Mouse (Mus musculus) erythroblast, embryonic 14.5 days (primary cell): ENCODE data around the gene Cyba.

ENCODE experiments used
- GATA1 ChIP-seq: IDR thresholded peaks from 2 replicates; pipeline ENCODE4 v1.6.1; 2012; ENCODE audit warnings: low read length, inconsistent platforms, mixed read lengths
- TAL1 ChIP-seq: IDR thresholded peaks from 3 replicates; pipeline ENCODE4 v1.6.1; 2012; ENCODE audit warnings: low read length, inconsistent platforms, mixed read lengths

GRCm38 (mm10) chr8:122469407-122469806, 36.7 kb upstream of the Cyba start:
- TF ChIP-seq GATA1 (no peak), TAL1 (no peak)
